Mouse (Mus musculus) layer of hippocampus, adult 18-20 months (tissue): ENCODE results near the gene Usp34. TPM values are rescaled to one million over a fixed set of nuclear protein-coding genes. Genes with fewer than 3 reads are reported as not detected.
"Not testable (repeated sequence)": the region's sequence is repeated elsewhere in the genome, so short reads cannot be mapped to it uniquely, and the experiment has no call there.

Source experiments
- DNase-seq, 2 experiments: peaks; one replicate each; pipeline ENCODE4 v3.0.0; 2022; ENCODE audit warnings: low spot score in 2 of 2
- long read RNA-seq: library from polyadenylated mRNA; stranded (forward); transcript quantifications from one replicate; pipeline ENCODE4 v2.0.0, GENCODE M21; 2021
- total RNA-seq, 2 experiments: library from RNA; stranded (reverse); gene quantifications; 2 replicates each; pipeline ENCODE4 v1.2.3; 2021

The Usp34 gene
- total RNA-seq: 10 to 100 TPM; 78.9 to 84.7 TPM
- long read RNA-seq, partial matches to known transcripts: 9 of 13 reads
- long read RNA-seq, other reads (novel, unspliced or antisense): 4 of 13 reads

DNA sequence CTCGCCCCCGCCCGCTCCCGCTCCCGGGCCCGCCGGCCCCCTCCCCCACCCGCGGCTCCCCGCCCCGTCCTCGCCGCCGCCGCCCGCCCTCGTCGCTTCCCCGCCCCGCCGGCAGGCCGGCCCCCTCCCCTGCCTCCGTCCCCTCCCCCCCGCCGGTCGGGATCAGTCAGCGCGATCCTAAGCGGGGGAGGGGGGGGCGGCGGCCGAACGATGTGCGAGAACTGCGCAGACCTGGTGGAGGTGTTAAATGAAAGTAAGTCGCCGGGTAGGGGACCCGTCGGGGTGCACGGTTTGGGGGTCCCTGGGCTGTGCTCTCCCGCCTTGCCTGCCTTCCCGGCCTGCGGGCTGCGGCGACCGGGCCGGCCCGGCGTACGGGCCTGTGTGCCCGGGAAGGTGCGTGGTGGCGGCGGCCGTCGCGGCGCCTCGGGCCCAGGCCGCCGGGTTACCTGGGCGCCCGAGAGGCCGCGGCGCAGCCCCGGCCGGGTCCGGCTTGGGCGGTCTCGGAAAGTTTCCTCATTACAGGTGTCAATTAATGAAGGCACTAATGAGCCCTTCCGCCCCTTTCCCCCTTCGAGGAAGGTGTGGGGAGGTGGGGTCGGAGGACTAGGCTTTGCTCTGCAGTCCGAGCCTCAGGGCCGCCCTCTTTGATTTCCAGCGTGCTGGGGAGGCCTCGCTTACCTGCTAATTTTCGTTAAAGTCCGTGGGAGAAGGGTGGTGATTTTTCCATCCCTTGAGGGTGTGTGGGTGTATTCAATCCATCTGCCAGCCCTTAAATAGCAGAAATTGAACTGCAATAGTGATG, at the start of gene Usp34:
Gene Usp34 (plus strand): TSS at position 132 of the 802 bp plus-strand sequence.
- peak; percentile 28 to 53 for DNase-seq

DNA sequence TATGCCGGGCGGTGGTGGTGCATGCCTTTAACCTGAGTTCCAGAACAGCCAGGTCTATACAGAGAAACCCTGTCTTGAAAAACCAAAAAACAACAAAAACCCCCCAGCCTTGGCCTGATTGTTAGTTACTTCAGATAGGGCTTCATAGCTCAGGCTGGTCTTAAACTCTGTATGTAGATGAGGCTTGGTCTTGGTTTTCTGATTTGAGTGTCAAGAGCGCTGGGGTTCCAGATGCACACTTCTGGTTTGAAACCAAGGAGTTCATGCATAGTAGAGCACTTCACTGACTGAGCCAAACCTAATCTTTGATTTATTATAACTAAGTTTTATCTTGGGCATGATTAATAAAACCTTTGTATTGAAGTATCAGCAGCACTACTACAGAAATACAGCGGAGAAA, 47.6 kb upstream of the Usp34 start:
- DNase-seq: no peak

DNA sequence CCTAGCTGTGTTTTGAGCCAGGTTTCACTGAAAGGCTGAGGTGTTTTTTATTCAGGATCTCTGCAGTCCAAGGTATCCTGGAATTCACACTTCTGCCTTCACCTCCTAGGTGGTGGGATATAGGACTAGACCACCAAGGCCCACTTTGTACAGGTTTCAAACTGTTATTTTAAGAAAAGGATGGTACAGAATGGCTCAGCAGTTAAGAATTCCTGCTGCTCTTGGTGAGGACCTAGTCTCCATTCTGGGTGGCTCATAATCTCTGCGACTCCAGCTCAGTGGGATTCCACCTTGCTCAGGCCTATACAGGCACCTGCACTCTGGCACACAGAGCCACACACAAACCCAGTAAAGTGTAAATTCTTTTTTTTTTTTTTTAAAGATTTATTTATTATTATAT, 47.2 kb upstream of the Usp34 start:
- DNase-seq: no peak

DNA sequence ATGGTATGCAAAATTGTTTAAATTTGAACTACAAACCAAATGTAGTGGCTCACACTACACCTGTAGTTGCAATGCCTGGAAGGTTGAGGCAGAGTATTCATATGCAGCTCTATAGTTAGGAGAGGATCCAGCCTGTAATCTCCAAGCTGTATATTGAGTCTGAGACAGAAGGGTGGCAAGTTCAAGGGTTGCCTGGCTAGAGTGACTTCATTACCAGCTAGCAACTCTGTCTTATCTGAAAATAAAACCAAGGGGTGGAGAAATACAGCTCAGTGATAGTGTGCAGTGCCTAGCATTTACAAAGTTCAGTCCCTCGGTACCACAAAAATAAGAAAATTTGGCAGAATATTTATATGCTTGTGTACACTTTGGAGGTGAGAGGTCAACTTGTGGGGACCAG, 46.5 kb upstream of the Usp34 start:
- no peak for DNase-seq

DNA sequence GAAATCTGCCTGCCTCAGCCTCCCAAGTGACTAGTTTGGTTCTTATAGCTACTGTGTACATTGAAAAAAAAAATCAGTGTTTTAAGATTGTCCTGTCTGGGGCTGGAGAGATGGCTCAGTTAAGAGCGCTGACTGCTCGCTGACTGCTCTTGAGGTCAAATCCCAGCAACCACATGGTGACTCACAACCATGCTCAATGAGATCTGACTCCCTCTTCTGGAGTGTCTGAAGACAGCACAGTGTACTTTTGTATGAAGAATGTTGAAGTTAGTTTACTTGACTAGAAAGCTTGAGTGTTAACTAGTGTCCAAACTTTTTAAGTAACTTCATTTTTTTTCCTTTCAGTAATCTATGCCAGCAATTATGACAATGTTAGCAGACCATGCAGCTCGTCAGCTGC, 45.2 kb upstream of the Usp34 start:
- no peak for DNase-seq

DNA sequence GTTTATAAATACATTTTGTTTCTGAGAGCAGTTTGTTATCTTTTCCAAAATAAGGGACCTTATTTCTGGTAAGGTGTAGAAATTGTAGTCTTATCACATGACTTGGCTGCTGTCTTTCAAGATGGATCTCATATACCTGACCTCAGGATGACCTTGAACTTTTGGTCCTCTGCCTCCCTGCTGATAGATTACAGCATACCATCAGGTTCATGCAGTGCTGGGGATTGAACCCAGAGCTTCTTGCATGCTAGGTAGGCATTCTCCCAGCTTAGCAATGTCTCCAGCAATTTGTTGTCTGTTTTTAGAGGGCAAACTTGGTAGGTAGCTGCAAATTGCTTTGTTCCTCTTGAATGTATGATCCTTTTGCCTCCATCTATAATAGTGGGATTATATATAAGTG, 41.7 kb upstream of the Usp34 start:
- DNase-seq: no peak

DNA sequence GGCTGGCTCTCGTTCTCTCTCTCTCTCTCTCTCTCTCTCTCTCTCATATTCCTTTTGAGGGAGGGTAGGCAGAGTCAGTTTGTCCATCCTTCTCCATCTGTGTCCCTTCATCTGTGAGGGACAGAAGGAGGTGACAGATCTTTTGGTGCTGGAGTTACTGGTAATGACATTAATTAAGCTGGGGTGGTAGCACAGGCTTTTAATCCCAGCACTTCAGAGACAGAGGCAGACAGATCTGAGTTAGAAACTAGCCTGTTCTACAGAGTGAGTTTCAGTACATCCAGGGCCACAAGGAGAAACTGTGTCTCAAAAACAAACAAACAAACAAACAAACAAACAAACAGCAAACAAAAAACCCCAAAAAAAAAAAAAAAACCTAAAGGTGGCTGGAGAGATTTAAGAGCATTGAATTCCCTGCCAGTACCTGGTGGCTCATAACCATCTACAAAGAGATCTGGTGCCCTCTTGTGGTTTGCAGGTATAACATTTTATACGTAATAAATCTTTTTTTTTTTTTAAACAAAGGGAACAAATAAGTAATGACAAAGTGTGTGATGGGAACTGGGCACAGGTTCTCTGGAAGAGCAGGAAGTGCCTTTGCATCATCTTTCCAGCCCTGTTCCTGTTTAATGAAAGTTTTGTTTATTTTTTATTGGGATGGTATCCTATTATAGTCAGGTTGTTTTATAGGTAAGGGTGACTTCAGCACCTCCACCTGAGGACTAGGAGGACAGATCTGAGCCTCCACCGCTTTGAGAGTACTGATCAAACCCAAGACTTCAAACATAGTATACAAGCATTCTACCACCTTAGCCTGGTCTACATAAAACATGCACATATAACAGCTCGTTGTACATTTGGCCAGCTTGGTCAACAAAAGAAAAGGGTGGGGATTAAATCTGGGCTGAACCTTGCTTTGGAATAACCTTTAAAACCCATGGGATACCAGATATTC, 34.6 kb upstream of the Usp34 start:
- peak in 1 of 2 experiments; percentile 36 for DNase-seq

DNA sequence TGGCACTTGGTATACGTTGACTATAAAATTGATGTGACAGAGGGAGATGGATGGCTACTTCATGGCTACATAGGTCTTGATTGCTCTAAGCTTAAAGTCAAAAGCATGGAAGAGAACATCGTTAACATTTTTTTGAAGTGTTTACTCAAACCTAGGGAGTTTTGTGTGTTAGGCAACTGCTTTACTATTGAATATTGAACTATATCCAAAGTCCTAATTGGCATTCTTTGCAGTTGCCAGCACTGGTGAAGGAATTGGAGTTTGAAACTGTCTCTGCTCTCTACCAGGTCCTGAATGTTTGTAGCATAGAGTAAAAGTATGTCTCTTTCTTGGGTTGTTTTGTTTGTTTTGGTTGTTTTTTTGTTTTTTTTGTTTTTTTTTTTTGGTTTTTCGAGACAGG, 30.9 kb upstream of the Usp34 start:
- DNase-seq: no peak

DNA sequence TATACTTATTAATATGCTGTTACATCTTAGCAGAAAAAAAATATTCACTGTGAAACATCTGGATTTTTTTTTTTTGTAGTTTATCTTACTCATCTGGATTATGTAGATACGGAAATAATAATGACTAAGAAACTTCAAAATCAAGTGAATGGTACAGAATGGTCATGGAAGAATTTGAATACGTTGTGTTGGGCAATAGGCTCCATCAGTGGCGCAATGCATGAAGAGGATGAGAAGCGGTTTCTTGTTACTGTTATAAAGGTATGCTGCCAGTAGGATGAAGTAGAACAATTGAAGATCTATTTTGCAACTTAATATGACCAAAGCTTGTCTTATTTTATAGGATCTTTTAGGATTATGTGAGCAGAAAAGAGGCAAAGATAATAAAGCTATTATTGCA, 22.2 kb upstream of the Usp34 start:
- DNase-seq: no peak

DNA sequence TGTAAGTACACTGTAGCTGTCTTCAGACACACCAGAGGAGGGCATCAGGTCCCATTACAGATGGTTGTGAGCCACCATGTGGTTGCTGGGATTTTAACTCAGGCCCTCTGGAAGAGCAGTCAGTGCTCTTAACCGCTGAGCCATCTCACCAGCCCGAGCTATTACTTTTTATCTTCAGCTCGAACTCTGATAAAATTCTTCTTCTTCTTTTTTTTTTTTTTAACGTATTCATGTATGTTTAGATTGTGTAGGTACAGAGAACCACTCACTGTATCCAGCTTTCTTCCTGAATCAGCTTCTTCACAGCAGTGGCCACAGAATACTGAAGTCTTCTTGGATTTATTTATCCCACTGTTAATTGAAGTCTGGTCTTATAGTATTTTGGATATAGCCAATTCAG, 17.8 kb upstream of the Usp34 start:
- not testable (repeated sequence) for DNase-seq

DNA sequence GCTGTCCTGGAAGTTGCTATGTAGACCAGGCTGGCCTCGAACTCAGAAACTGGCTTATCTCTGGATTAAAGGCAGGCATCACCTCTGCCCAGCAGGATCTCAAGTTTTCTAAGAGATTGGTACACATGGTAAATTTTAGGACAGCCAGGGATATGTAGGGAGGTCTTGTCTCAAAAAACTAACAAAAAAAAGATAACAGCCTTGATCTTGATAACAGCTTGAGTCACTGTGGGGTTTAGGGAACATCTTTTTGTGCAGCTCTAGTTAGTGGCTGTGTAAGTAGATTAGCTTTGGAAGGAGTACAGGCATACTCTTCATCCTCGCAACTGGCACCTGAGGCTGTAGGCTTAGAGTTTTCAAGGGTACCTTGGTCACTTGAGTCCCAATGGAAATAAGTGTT, 9.3 kb upstream of the Usp34 start:
- DNase-seq: no peak

DNA sequence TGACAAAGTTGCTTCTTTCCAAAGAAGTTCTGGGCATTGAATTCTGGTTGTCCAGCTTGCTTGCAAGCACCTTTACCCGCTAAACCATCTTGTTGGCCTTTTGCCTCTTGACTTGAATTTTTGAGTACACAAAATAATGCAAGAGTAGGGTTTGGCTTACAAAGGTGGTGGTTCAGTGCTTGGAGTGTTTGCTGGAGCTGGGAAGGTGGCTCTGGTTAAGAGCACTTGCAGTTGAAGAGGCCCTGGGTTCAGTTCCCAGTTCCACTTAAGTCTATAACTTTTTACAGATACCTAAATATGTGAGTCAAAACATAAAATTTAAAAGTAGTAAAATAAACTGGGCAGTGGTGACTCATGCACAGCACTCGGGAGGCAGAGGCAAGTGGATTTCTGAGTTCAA, 8.4 kb upstream of the Usp34 start:
- DNase-seq: no peak

DNA sequence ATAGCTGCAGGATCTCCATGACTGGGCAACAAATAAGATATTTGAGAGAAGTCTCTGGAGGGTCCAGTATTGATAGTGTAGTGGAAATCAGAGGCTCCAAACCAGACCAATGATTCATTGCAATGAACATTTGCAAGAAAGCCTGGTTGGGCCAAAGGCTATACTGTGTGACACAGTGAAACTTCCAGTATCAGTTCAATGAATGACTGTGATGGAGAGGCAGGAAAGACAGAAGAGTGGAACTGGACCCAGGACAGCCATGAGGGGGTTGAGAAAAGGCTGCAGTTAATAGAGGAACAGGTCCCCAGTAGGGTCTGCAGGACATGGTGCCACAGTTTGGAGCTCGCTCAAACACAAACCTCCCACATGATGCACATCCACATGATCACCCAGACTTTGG, 6.8 kb upstream of the Usp34 start:
- DNase-seq: no peak

DNA sequence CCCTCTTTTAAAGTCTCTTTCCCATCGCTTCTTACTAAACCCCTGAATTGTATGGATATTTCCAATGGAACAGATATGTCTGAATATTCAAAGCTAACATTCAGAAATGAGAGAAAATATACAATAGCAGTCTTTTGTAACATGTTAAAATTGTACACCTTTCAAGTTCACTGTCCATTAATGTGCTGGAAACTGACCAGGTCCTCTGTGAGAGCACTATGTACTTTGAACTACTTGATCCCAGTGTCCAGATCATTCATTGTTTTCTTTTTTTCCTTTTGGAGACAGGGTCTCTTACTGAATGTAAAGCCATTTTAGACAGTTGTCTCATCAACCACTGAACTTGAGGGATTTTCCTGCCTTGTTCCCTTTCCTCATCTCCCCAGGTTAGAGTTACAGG, 3.6 kb upstream of the Usp34 start:
- DNase-seq: no peak

DNA sequence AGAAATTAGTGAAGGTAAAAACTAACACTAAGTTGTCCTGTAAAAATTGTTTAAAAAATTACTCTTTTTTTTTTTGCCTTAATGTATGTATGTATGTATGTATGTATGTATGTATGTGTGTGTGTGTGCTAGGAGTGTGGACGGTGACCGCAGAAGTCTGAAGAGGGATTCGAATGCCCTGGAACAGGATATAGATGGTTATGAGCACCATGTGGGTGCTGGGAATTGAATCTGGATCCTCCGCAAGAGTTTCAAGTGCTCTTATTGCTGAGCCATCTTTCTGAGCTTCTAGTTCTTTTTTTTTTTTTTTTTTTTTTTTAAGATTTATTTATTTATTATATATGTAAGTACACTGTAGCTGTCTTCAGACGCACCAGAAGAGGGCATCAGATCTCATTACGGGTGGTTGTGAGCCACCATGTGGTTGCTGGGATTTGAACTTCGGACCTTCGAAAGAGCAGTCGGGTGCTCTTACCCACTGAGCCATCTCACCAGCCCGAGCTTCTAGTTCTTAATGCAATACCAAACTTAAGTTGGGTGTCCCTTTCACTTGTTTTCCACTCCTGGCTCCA, 1.5 kb upstream of the Usp34 start:
- DNase-seq: not testable (repeated sequence)

DNA sequence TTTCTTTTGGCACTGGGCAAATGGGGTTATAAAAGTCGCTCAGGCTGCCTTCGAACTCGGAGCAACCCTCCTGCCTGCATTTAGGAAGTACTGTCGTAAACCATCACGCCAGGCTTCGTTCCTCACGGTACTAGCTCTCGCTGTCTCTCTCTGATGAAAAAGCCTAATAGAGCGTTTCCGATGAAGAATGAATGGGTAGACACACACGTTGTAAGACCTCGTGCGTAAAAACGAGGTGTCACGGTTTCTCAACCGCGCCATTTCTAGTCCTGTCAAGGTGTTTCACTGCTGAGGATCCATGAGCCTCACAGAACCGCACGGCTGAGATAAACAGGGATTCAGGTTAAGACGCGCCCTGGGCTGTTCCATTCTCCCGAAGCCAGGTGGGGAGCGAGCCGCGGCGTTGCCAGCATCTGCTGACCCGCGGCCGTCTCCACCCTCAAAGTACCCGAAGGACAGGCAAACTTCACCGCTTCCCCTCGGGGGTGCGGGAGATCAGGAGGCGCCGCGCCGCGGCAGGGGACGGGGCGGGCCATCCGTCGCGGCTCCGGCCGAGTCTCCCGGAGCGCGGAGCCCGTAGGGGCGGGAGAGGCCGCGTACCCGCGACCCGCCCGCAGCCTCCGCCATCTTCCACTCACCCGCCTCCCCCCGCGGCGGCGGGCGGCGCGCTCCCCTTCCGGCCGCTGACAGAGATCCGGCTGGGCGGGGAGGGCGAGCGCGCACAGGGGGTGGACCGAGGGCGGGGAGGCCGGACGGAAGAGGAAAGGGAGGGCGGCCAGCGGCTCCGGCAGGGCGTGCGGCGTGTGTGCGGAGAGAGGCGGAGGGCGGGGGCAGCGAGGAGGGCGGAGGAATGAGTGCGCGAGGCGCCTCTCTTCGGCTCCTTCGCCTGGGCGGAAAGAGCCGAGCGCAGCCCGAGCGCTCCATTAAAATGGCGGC, 754 bp upstream of the Usp34 start:
- DNase-seq: peak; percentile 95 to 96

DNA sequence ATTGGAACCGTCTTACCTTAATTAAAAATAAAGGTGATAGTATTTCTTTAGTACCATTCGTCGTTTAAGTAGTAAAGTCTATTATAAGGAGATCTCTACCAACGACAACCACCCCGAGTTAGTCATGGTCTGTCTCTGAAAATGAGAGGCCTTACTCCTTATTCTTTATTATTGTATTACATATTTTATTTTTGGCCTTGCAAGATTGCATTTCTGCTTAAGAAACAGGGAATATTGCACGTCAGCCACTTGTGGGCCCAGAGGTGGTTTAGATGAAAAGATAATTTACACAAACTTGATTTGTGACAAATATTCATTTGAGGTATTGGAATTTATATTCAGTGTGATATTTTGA, 848 bp downstream of the Usp34 start:
- DNase-seq: no peak

DNA sequence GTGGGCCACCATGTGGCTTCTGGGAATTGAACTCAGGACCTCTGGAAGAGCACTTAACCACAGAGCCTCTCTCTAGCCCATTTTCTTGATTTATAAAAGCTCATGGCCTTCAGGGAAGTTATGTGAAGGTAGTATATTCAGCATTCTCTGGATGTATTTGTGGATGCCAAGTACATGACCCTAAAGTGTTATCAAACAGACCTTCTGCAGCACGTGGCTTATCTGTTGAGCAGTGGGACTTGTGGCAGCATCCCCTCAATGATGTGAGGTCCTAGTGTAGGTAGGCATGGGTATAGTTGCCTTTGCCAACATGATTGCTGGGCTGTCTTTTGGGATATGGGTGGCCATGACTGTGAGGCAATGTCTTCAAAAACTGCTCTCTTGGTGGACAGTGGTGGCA, 6.8 kb downstream of the Usp34 start:
- DNase-seq: no peak

DNA sequence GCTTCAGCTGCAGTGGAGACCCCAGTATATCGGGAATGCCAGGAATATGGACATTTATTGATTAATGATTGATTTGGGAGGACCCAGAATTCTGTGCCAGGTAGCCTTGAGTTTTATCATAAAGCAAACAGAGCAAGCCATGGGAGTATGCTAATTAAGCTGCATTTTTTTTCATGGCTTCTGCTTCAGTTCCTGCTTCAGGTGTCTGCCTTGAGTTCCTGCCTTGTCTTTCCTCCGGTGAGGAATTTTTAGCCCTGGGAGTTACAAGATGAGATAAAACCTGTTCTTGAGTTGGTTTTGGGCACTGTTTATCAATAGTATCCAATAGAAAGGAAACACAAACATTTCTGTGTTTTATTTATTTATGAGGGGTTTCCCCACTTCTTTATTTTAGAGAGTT, 22.7 kb downstream of the Usp34 start:
- no peak for DNase-seq

DNA sequence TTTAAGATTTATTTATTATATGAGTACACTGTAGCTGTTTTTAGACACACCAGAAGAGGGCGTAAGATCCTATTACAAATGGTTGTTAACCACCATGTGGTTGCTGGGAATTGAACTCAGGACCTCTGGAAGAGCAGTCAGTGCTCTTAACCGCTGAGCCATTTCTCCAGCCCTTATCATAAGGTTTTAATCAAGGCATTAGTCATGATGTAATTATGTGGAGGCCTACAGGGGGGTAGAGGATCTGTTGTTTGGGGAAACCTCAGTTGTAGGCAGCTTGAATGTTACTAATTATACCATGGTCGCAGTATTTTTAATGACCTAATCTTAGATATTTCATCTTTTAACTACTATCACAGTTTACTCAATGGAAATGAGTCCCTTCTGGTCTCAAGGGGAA, 25.4 kb downstream of the Usp34 start:
- DNase-seq: no peak

DNA sequence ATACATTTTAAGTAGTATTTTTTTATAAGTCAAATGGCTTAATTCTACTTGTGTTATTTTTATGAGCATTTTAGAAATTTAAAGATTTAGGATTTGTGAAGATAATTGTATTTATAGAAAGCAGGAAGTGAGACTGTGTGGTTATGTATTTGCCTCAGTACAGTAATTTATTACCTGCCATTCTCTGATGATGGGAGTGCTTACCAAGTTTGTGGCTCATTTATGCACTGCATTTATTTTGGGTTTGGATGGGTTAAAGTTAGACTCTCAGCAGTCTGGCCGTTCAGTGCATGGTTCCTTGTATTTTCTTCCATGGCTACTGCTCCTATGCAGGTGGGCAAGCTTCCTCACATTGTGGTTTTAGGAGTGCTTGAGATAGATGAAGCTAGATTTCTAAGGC, 28.5 kb downstream of the Usp34 start:
- no peak for DNase-seq
